Mouse (Mus musculus) midbrain, embryonic 15.5 days (tissue): ENCODE results near the gene Nhlrc1. TPM values are rescaled to one million over a fixed set of nuclear protein-coding genes. Genes with fewer than 3 reads are reported as not detected.

ENCODE experiments used
- ATAC-seq: fragments of 200-750 bp; cut with Nextera tagmentation; replicated peaks from 2 replicates; pipeline ENCODE4 v1.8.0; 2017; ENCODE audit warnings: moderate TSS enrichment
- H3K27ac ChIP-seq: fragments of 300-500 bp; sonication (generic); 2 replicates; pipeline ENCODE4 v1.5.1; 2015; ENCODE audit warnings: mild to moderate bottlenecking, inconsistent platforms
- H3K27me3 ChIP-seq: fragments of 300-500 bp; sonication (generic); replicated peaks from 2 replicates; pipeline ENCODE4 v1.6.1; 2015; ENCODE audit warnings: inconsistent platforms
- H3K36me3 ChIP-seq: fragments of 300-500 bp; sonication (generic); replicated peaks from 2 replicates; pipeline ENCODE4 v1.6.1; 2015; ENCODE audit warnings: inconsistent platforms
- H3K4me1 ChIP-seq: fragments of 300-500 bp; sonication (generic); 2 replicates; pipeline ENCODE4 v1.6.1; 2015; ENCODE audit warnings: inconsistent platforms
- H3K4me2 ChIP-seq: fragments of 300-500 bp; sonication (generic); 2 replicates; pipeline ENCODE4 v1.6.1; 2015; ENCODE audit warnings: inconsistent platforms, mild to moderate bottlenecking, moderate library complexity
- H3K4me3 ChIP-seq: fragments of 300-500 bp; sonication (generic); 2 replicates; pipeline ENCODE4 v1.5.1; 2015; ENCODE audit warnings: mild to moderate bottlenecking, inconsistent platforms
- H3K9ac ChIP-seq: fragments of 300-500 bp; sonication (generic); 2 replicates; pipeline ENCODE4 v1.6.1; 2015; ENCODE audit warnings: mild to moderate bottlenecking, inconsistent platforms
- H3K9me3 ChIP-seq: fragments of 300-500 bp; sonication (generic); 2 replicates; pipeline ENCODE4 v1.6.1; 2016; ENCODE audit warnings: inconsistent platforms
- WGBS: fragments of 180-500 bp; shearing (Covaris S2); methylation state at CpG from one replicate; pipeline ENCODE4 v1.1.7; 2015; ENCODE audit warnings: mixed read lengths; 5-methylcytosine and 5-hydroxymethylcytosine counted together
- polyA plus RNA-seq: library from polyadenylated mRNA; unstranded; fragments of >200 nt; fragmentation: Nextera tagmentation; extraction: Ambion mirVana; gene quantifications from 2 replicates; pipeline ENCODE4 v1.2.1, GENCODE M21; 2015

The Nhlrc1 gene
- polyA plus RNA-seq, 1 experiment from 2014 or later: 17.6 TPM

DNA sequence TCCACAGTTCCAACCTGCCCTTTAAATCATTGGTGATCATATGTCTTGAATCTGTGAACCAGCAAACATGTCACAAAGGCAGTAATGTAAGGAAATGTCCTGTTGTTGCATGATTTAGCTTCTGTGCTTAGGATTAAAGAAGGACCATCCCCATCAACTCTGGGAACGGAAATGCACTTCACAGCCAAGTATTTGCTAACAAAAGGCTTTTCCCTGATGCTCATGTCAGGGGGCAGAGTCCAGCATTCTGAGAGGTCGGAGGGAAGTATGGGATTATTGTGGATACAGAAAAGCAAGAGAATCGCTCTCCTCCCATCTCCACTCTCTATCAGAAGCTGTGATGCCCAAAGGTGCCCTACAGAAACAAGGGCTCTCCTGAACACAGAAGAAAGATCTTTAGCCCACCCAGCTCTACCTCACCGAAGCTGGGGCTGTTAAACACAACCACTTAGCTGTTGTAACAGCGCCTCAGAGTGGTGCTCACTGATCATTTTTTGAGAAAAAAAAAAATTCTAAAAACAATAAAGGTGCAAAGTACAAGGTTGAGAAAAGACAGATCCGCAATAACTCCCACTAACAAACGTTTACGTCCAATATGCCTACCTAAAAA, 27.5 kb upstream of the Nhlrc1 start:
- H3K27ac ChIP-seq: peak overlapping the region; percentile 86; the same call in 1 of the 2 replicates
- ATAC-seq: no peak
- peak overlapping the region; percentile 77 for H3K4me2 ChIP-seq
- no peaks in the 10 kb centered on the region for H3K36me3 ChIP-seq
- no peak overlapping the region for H3K9ac ChIP-seq
- H3K4me1 ChIP-seq: peaks cover 28% of the 10 kb centered on the region
- no peaks in the 10 kb centered on the region for H3K27me3 ChIP-seq
- peak overlapping the region; percentile 90 for H3K4me3 ChIP-seq
- H3K9me3 ChIP-seq: no peaks in the 10 kb centered on the region
- 38% methylated on average over 8 of the region's 8 CpGs for WGBS

DNA sequence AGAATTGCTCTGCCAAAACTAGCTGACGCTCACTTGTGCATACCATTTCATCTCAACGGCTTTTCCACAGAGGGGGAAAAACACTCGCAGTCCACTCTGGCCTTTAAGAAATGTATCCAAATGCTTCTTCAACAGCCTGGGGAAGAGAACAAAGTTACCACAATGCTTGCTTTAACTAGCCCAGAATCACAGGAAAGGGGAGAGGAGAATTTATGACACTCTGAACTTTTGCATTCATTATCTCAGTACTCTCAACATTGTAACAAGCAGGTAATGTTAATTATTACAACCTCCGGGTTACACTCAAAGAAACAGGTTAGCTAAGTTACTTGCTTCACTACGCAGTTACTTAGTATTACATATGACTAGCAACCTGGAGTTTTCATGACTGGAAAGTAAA, 25.4 kb upstream of the Nhlrc1 start:
- no peak overlapping the region for H3K9ac ChIP-seq
- H3K27ac ChIP-seq: no peak overlapping the region
- no peaks in the 10 kb centered on the region for H3K27me3 ChIP-seq
- WGBS: 95% methylated on average over 5 of the region's 5 CpGs
- H3K4me2 ChIP-seq: no peak overlapping the region
- ATAC-seq: no peak
- peaks cover 19% of the 10 kb centered on the region for H3K4me1 ChIP-seq
- no peaks in the 10 kb centered on the region for H3K36me3 ChIP-seq
- no peaks in the 10 kb centered on the region for H3K9me3 ChIP-seq
- no peak overlapping the region for H3K4me3 ChIP-seq

DNA sequence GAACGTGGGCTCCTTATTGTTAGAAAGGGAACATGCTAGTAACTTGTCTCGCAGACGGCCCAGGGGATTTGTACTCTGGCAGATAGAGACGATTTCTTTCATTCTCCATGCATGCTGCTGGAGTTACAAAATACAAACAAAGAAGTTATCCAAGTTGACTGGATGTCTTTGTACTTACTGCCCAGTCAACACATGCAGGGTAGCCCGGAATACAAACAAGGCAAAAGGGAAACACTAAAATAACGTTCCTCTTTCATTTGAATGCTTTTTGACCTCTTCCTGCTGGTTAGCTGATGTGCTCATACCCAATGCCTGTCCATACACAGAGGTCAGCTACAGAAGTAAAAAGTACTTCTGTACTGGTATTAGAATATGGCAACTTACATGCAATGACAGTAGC, 23.3 kb upstream of the Nhlrc1 start:
- Histone ChIP-seq H3K4me2 (no peak overlapping the region), H3K4me1 (peaks cover 11% of the 10 kb centered on the region), H3K27me3 (no peaks in the 10 kb centered on the region), H3K36me3 (no peaks in the 10 kb centered on the region), H3K4me3 (no peak overlapping the region), H3K9me3 (no peaks in the 10 kb centered on the region), H3K9ac (no peak overlapping the region), H3K27ac (no peak overlapping the region)
- 77% methylated on average over 6 of the region's 6 CpGs for WGBS
- ATAC-seq: no peak

DNA sequence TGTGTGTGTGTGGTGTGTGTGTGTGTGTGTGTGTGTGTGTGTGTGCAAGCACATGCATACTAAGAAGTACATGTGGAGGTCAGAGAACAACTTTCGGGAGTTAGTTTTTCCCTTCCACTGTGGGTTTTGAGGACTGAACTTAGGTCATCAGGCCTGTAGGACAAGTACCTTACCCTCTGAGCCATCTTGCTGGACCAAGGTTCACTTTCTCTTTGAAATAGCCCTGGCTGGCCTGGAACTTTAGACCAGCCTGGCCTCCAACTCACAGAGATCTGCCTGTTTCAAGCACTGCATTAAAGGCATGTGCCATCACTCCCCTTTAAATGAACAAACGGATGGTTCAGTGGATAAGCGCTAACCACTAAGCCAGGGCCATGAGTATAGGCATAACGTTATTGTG, 19.0 kb upstream of the Nhlrc1 start:
- Histone ChIP-seq H3K27ac (no peak overlapping the region), H3K36me3 (no peaks in the 10 kb centered on the region; the same call in 1 of the 2 replicates), H3K27me3 (no peaks in the 10 kb centered on the region), H3K4me3 (no peak overlapping the region), H3K9ac (no peak overlapping the region), H3K9me3 (no peaks in the 10 kb centered on the region), H3K4me2 (no peak overlapping the region), H3K4me1 (no peaks in the 10 kb centered on the region)
- ATAC-seq: no peak
- WGBS: 82% methylated on average over 4 of the region's 4 CpGs

DNA sequence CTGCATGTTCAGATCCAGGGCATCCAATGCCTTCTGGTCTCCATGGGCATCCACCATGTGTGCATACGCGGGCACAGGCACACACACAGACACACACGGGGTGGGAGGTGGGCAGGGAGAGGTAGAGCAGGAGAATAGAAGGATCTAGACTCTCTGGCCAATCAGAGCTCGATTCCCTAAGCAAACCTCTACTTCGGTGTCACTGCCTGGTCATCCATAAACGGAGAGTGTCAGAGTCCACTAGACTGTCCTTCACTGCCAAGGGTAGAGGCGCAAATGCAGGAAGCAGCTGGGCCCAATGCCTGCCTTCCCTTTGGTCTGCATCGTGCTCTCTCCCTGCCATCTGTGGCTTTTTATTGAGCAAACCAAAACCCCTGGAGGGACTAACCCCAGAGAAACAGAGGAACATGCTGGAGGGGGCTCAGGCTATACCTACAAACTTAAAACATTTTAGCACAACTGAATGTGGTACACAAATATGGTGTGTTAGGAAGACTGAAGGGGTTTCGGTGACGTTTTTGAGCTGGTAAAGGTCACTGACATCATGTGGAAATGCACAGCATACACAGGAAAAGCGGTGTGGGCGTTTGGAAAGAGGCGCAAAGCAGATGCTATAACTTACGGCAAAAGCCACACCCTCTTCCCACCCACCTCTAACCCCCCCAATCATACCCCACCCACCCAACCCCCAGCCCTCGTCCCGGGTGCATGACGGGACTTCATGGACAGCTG, 15.9 kb upstream of the Nhlrc1 start:
- Histone ChIP-seq H3K27ac (no peak overlapping the region), H3K4me2 (no peak overlapping the region), H3K4me3 (no peak overlapping the region), H3K9ac (no peak overlapping the region), H3K9me3 (no peaks in the 10 kb centered on the region), H3K36me3 (no peaks in the 10 kb centered on the region; the same call in 1 of the 2 replicates), H3K27me3 (no peaks in the 10 kb centered on the region), H3K4me1 (no peaks in the 10 kb centered on the region)
- no peak for ATAC-seq
- WGBS: 90% methylated on average over 17 of the region's 17 CpGs

DNA sequence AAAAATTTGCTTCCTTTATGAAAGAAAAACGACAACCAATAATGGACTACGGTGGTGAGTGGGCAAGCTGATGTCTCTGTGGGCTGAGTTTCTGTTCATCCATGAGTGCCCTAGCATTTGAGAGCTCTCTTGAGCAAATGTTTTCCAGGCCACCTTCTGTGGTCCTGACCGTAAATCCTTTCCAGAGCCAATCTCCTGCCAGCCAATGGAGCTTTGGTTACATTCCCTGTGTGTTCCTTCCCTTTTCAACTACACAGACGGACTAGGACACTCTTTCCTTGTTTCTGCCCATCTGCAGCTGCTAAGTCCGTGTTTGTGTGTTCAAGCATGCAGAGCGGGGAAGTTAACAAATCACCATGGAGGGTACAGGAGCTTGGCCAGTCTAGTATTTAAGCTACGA, 6.1 kb upstream of the Nhlrc1 start:
- Histone ChIP-seq H3K9ac (no peak overlapping the region), H3K4me1 (no peaks in the 10 kb centered on the region), H3K9me3 (no peaks in the 10 kb centered on the region), H3K27me3 (no peaks in the 10 kb centered on the region), H3K4me2 (no peak overlapping the region), H3K4me3 (no peak overlapping the region), H3K27ac (no peak overlapping the region), H3K36me3 (no peaks in the 10 kb centered on the region)
- ATAC-seq: no peak
- 78% methylated on average over 7 of the region's 7 CpGs for WGBS

DNA sequence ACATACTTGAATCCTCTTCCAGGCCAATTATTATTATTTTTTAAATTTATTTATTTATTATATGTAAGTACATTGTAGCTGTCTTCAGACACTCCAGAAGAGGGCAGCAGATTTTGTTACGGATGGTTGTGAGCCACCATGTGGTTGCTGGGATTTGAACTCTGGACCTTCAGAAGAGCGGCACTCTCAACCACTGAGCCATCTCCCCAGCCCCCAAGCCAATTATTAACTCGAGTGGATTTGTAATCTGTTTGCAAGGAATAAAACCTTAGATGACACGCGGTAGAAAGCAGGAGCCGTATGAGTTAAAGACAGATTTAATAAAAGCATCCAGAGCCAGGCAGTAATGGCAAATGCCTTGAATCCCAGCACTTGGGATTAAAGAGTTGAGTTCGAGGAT, 5.1 kb upstream of the Nhlrc1 start:
- H3K9ac ChIP-seq: no peak overlapping the region
- no peak overlapping the region for H3K27ac ChIP-seq
- H3K4me2 ChIP-seq: no peak overlapping the region
- H3K36me3 ChIP-seq: no peaks in the 10 kb centered on the region
- H3K9me3 ChIP-seq: no peaks in the 10 kb centered on the region
- ATAC-seq: no peak
- no peak overlapping the region for H3K4me3 ChIP-seq
- 88% methylated on average over 7 of the region's 7 CpGs for WGBS
- no peaks in the 10 kb centered on the region for H3K27me3 ChIP-seq
- 0 out of 2 replicates have a peak, but pooled peaks cover 4% of the 10 kb centered on the region for H3K4me1 ChIP-seq

DNA sequence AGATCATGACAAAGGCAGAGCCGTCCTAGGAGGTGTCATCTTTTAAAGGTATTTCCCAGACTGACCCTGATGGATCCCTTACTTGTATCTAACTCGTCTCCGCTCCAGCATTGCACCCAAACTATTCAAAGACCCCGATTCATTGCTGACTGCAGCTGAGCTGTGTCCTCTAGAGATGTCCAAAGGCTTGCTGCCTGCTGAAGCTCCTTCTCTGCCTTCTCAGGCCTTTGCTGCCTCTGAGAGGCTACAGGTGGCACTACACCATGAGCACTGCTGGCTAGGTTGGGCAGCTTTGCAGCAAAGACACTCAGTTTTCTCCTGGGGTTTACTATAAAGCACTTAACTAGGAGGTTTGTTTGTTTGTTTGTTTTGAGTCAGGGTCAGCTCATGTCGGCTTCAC, 2.6 kb upstream of the Nhlrc1 start:
- Histone ChIP-seq H3K27ac (no peak overlapping the region), H3K4me2 (no peak overlapping the region), H3K27me3 (no peaks in the 10 kb centered on the region), H3K4me3 (no peak overlapping the region), H3K9me3 (no peaks in the 10 kb centered on the region), H3K36me3 (no peaks in the 10 kb centered on the region), H3K9ac (no peak overlapping the region), H3K4me1 (peaks cover 13% of the 10 kb centered on the region)
- no peak for ATAC-seq
- 42% methylated on average over 5 of the region's 5 CpGs for WGBS

DNA sequence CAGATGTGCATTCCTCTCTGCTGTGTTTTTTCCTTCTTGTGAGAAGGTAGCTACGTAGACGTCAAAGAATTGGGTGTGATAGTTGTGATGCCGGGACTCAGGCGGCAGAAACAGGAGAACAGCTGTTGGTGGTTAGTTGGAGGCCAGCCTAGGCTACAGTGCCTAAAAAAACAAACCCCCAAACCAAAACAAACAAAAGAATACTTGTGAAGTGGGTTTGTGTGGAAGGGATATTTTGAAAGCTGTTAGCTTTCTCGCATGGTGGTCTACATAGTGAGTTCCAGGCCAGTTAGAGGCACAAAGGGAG, 498 bp upstream of the Nhlrc1 start:
- H3K36me3 ChIP-seq: 0 out of 2 replicates have a peak, but pooled peaks cover 3% of the 10 kb centered on the region
- H3K9ac ChIP-seq: peak overlapping the region; percentile 56; the same call in 1 of the 2 replicates
- ATAC-seq: peak; percentile 22; the same call in 1 of the 2 replicates
- WGBS: 84% methylated on average over 5 of the region's 5 CpGs
- peak overlapping the region; percentile 73 for H3K4me3 ChIP-seq
- peaks cover 13% of the 10 kb centered on the region for H3K4me1 ChIP-seq
- no peak overlapping the region for H3K27ac ChIP-seq
- no peaks in the 10 kb centered on the region for H3K27me3 ChIP-seq
- H3K4me2 ChIP-seq: peak overlapping the region; percentile 100
- peaks cover 13% of the 10 kb centered on the region for H3K9me3 ChIP-seq

DNA sequence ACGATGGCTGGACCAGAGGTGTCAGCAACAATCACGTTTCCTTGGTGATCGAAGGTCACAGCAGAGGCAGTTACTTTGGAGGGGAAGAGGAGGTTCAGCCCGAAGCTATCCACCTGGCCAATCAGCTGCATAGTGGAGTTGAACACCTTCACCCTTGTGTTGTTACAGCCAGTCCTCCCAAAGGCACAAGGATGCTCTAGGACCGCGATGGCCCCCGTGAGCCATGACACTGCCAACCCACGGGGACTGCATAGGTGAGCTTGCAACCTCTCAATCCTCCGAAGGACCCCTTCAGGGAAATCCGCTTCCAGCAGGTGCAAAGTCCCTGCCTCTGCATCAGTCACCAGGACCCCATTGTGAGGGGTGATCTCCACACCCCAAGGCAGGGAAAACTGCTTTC, 910 bp downstream of the Nhlrc1 start:
- ATAC-seq: peak; percentile 2; the same call in 1 of the 2 replicates
- H3K9me3 ChIP-seq: peaks cover 20% of the 10 kb centered on the region
- 0 out of 2 replicates have a peak, but pooled peaks cover 3% of the 10 kb centered on the region for H3K36me3 ChIP-seq
- no peaks in the 10 kb centered on the region for H3K27me3 ChIP-seq
- WGBS: 63% methylated on average over 10 of the region's 10 CpGs
- peaks cover 13% of the 10 kb centered on the region for H3K4me1 ChIP-seq
- H3K27ac ChIP-seq: no peak overlapping the region
- peak overlapping the region; percentile 100 for H3K4me2 ChIP-seq
- H3K4me3 ChIP-seq: peak overlapping the region; percentile 73
- H3K9ac ChIP-seq: peak overlapping the region; percentile 56; the same call in 1 of the 2 replicates

DNA sequence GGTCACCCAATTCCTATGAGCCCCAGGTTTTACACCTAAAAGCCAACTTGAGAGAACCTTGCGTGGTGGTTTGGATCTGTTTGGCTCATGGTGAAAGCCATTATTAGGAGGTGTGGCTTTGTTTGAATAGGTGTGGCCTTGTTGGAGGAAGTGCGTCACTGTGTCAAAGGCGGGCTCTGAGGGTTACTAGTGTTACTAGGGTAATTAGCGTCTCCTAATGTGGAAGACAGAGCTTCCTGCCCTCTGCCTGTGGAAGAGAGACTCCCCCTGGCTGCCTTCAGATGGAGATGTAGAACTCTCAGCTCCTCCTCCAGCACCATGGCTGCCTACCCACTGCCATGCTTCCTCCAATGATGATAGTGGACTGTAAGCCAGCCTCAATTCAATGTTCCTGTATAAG, 13.1 kb downstream of the Nhlrc1 start:
- ATAC-seq: no peak
- H3K27me3 ChIP-seq: no peaks in the 10 kb centered on the region
- no peak overlapping the region for H3K4me3 ChIP-seq
- no peaks in the 10 kb centered on the region for H3K4me1 ChIP-seq
- H3K4me2 ChIP-seq: no peak overlapping the region
- no peaks in the 10 kb centered on the region for H3K36me3 ChIP-seq
- 94% methylated on average over 4 of the region's 4 CpGs for WGBS
- H3K27ac ChIP-seq: no peak overlapping the region
- H3K9me3 ChIP-seq: no peaks in the 10 kb centered on the region
- H3K9ac ChIP-seq: no peak overlapping the region

DNA sequence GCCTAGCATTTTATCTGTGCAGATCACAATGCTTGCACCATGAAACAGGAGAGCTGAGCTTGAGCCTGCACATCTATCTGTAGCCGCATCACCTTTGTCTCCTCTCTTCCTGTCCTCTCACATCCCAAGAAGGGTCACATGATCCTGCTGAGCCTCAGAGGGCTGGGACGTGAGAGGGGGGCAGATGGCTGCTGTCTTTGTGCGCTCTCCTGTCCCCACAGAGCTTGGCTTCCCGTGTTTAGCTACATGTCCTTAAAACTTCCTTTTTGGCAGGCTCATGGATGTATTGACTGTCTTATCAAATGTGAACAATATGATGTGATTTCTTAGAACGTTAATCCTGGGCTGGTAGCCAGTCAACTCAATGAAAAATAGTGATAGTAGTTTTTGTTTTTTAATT, 15.2 kb downstream of the Nhlrc1 start:
- H3K4me3 ChIP-seq: no peak overlapping the region
- no peaks in the 10 kb centered on the region for H3K4me1 ChIP-seq
- no peak for ATAC-seq
- H3K36me3 ChIP-seq: no peaks in the 10 kb centered on the region
- H3K9ac ChIP-seq: no peak overlapping the region
- 68% methylated on average over 5 of the region's 5 CpGs for WGBS
- no peak overlapping the region for H3K4me2 ChIP-seq
- H3K9me3 ChIP-seq: no peaks in the 10 kb centered on the region
- H3K27me3 ChIP-seq: no peaks in the 10 kb centered on the region
- H3K27ac ChIP-seq: no peak overlapping the region

DNA sequence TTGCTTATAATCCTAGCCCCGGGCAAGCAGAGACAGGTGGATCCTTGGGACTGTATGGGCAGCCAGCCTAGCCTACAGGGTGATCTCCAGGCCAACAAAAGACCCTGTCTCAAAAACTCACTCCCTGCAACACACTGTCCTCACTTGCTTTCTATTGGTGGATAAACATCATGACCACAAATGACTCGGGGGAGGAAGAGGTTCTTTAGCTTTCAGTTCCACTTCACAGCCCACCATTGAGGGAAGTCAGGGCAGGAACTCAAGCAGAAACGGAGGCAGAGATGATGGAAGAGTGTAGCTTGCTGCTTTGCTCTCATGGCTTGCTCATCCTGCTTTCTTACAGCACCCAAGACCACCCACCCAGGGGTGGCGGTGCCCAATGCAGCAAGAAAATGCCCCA, 17.3 kb downstream of the Nhlrc1 start:
- no peak overlapping the region for H3K27ac ChIP-seq
- no peaks in the 10 kb centered on the region for H3K36me3 ChIP-seq
- no peak overlapping the region for H3K4me3 ChIP-seq
- H3K9me3 ChIP-seq: no peaks in the 10 kb centered on the region
- no peak for ATAC-seq
- no peak overlapping the region for H3K9ac ChIP-seq
- no peaks in the 10 kb centered on the region for H3K27me3 ChIP-seq
- 58% methylated on average over 4 of the region's 4 CpGs for WGBS
- no peaks in the 10 kb centered on the region for H3K4me1 ChIP-seq
- no peak overlapping the region for H3K4me2 ChIP-seq
